Mouse (Mus musculus) limb, embryonic 14.5 days (tissue): ENCODE measurements around the gene Oser1. TPM values are rescaled to one million over a fixed set of nuclear protein-coding genes. Genes with fewer than 3 reads are reported as not detected.
"Not testable (repeated sequence)": the region's sequence is repeated elsewhere in the genome, so short reads cannot be mapped to it uniquely, and the experiment has no call there.

Experiments used
- ATAC-seq: fragments of 200-750 bp; cut with Nextera tagmentation; 2 replicates; pipeline ENCODE4 v1.8.0; 2017; ENCODE audit warnings: low read depth, moderate number of reproducible peaks, moderate TSS enrichment; ENCODE audit not compliant: low FRiP score
- DNase-seq: peaks from one replicate; pipeline ENCODE4 v3.0.0-alpha.2; 2015; ENCODE audit warnings: low spot score
- H3K27ac ChIP-seq: fragments of 300-500 bp; sonication (generic); replicated peaks from 2 replicates; pipeline ENCODE4 v1.5.1; 2014; ENCODE audit warnings: low read depth, mild to moderate bottlenecking, low read length, moderate library complexity, mixed read lengths
- H3K27me3 ChIP-seq: fragments of 300-500 bp; sonication (generic); 2 replicates; pipeline ENCODE4 v1.6.1; 2014; ENCODE audit warnings: low read length, mixed read lengths; ENCODE audit not compliant: control insufficient read depth, insufficient read depth
- H3K36me3 ChIP-seq: fragments of 300-500 bp; sonication (generic); 2 replicates; pipeline ENCODE4 v1.6.1; 2014; ENCODE audit warnings: mild to moderate bottlenecking, low read length, moderate library complexity, mixed read lengths; ENCODE audit not compliant: control insufficient read depth, insufficient read depth
- H3K4me1 ChIP-seq: fragments of 300-500 bp; sonication (generic); 2 replicates; pipeline ENCODE4 v1.6.1; 2014; ENCODE audit warnings: antibody characterized with exemption, low read length, mixed read lengths; ENCODE audit not compliant: control insufficient read depth, insufficient read depth
- H3K4me2 ChIP-seq: fragments of 300-500 bp; sonication (generic); replicated peaks from 2 replicates; pipeline ENCODE4 v1.6.1; 2014; ENCODE audit warnings: low read depth, mild to moderate bottlenecking, low read length, moderate library complexity; ENCODE audit not compliant: severe bottlenecking
- H3K4me3 ChIP-seq: fragments of 300-500 bp; sonication (generic); replicated peaks from 2 replicates; pipeline ENCODE4 v1.5.1; 2014; ENCODE audit warnings: low read length
- H3K9ac ChIP-seq: fragments of 300-500 bp; sonication (generic); 2 replicates; pipeline ENCODE4 v1.6.1; 2014; ENCODE audit warnings: mild to moderate bottlenecking, low read depth, low read length, moderate library complexity; ENCODE audit not compliant: severe bottlenecking
- H3K9me3 ChIP-seq: fragments of 300-500 bp; sonication (generic); 2 replicates; pipeline ENCODE4 v1.6.1; 2016; ENCODE audit warnings: low read length; ENCODE audit not compliant: control insufficient read depth
- POLR2A ChIP-seq: fragments of 200-500 bp; IDR thresholded peaks from 2 replicates; pipeline ENCODE4 v1.8.0; 2012; ENCODE audit warnings: inconsistent platforms, mild to moderate bottlenecking, moderate library complexity, borderline replicate concordance; ENCODE audit not compliant: insufficient read depth, insufficient read length; ENCODE audit errors: extremely low read depth
- WGBS: fragments of 180-500 bp; shearing (Covaris S2); extraction: QIAGEN DNeasy Blood & Tissue Kit; methylation state at CpG from one replicate; pipeline ENCODE4 v1.1.7; 2014; 5-methylcytosine and 5-hydroxymethylcytosine counted together
- polyA plus RNA-seq, 2 experiments: library from polyadenylated mRNA; depleted of rRNA in 1 of 2; stranded (reverse) in 1 of 2; unstranded in 1 of 2; fragments of >200 nt; fragmentation: Nextera tagmentation in 1 of 2; extraction: Ambion mirVana in 1 of 2; gene quantifications; 2 replicates each; pipeline versions ENCODE4 v1.2.1 to v1.2.3; 2012 to 2014

The Oser1 gene
- polyA plus RNA-seq, 2 experiments, result 33.8 to 85.8 TPM

DNA sequence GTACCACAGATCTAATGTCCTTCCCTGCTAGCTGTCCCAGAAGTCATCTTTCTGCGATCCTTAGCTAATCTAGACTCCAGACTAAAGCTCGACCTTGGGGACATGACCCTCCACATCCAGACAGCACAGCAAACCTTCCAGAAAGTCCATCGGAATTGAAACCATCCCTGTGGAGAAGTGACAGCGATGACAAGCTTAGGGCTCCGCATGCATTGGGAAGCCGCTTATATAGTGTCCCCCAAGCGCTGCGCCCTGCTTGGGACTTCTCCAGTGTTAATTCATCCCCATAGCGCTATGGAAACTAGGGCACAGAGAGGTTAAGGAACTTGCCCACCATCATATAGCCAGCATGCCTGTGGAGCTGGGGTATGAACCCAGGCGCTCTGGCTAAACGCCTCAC, 38.3 kb upstream of the Oser1 start:
- no peaks in the 10 kb centered on the region for H3K9me3 ChIP-seq
- no peak overlapping the region for H3K4me3 ChIP-seq
- ATAC-seq (no peak), DNase-seq (no peak)
- peaks cover 5% of the 10 kb centered on the region; the same call in 1 of the 2 replicates for H3K36me3 ChIP-seq
- no peak overlapping the region for H3K27ac ChIP-seq
- H3K9ac ChIP-seq, result no peak overlapping the region
- 76% methylated on average over 11 of the region's 11 CpGs for WGBS
- H3K27me3 ChIP-seq, result no peaks in the 10 kb centered on the region
- no peak for TF ChIP-seq POLR2A
- no peaks in the 10 kb centered on the region for H3K4me1 ChIP-seq
- H3K4me2 ChIP-seq, result no peak overlapping the region

DNA sequence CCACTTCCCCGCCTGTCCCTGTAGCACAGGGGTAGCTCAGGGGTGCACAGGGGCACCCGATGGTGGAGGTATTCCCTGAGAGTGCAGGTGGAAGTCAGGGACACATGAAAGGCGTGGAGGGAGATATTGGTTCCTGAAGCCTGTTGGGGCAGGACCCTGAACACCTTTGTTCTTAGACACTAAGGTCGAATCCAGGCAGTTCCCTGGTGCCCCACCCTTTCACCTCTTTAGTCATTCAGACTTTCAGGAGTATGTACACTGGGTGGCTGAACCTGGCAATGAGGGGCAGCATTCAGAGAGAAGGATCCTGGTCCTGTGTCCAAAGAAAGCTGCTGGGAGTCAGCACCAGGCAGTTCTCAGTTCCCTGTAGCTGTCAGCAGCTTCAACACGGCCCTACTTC, 37.9 kb upstream of the Oser1 start:
- TF ChIP-seq POLR2A, result no peak

DNA sequence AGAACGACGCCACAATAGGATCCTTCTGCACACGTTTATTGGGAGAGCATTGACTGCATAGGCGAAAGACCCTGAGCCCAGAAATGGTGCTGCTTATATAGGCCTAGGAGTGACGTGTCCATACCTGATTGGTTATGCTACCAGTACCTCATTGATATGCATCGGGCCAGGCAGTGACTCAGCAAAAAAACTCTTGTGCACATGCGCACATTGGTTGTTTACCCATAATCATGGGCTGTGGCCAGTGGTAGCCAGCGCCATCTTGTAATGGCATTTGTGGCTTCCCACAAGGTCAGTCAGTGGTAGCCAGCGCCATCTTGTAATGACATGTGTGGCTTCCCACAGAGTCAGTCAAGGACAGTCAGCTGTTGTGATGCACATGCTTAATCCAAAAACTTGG, 36.8 kb upstream of the Oser1 start:
- H3K27me3 ChIP-seq, H3K36me3 ChIP-seq, ATAC-seq, H3K27ac ChIP-seq, H3K9ac ChIP-seq, H3K4me2 ChIP-seq, DNase-seq, H3K9me3 ChIP-seq, H3K4me3 ChIP-seq, H3K4me1 ChIP-seq: not testable (repeated sequence)
- WGBS, result 94% methylated on average over 8 of the region's 9 CpGs

More for the DNA sequence above, 37.9 kb upstream of the Oser1 start:
- Histone ChIP-seq H3K4me3 (no peak overlapping the region), H3K27me3 (no peaks in the 10 kb centered on the region), H3K4me2 (no peak overlapping the region), H3K9ac (no peak overlapping the region), H3K4me1 (no peaks in the 10 kb centered on the region), H3K27ac (no peak overlapping the region), H3K36me3 (0 out of 2 replicates have a peak, but pooled peaks cover 4% of the 10 kb centered on the region), H3K9me3 (no peaks in the 10 kb centered on the region)
- ATAC-seq, result no peak
- no peak for DNase-seq
- WGBS, result 77% methylated on average over 5 of the region's 5 CpGs

DNA sequence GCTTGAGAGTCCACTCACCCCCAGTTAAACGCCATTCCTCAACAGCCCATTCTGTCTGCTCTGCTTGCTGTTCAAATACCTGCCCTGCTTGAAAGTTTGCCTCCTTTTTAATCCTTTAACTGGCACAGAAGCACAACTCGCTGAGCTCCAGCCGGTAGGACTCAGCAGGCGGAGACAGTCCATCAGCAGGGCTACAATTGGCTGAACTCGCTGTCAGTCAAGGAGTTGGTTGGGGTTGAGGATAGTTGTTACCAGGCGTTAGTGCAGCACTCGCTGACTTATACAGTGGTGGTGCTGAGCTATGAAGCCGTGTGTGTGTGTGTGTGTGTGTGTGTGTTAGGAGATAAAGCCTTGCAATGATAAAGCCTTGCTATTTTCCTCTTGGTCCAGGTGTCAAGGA, 36.1 kb upstream of the Oser1 start:
- H3K9me3 ChIP-seq, result no peaks in the 10 kb centered on the region
- no peak for ATAC-seq
- H3K4me1 ChIP-seq, result no peaks in the 10 kb centered on the region
- H3K27me3 ChIP-seq, result no peaks in the 10 kb centered on the region
- 90% methylated on average over 8 of the region's 8 CpGs for WGBS
- H3K4me3 ChIP-seq, result no peak overlapping the region
- H3K36me3 ChIP-seq, result no peaks in the 10 kb centered on the region
- H3K27ac ChIP-seq, result no peak overlapping the region
- DNase-seq, result no peak
- TF ChIP-seq POLR2A, result no peak
- no peak overlapping the region for H3K9ac ChIP-seq
- H3K4me2 ChIP-seq, result no peak overlapping the region

DNA sequence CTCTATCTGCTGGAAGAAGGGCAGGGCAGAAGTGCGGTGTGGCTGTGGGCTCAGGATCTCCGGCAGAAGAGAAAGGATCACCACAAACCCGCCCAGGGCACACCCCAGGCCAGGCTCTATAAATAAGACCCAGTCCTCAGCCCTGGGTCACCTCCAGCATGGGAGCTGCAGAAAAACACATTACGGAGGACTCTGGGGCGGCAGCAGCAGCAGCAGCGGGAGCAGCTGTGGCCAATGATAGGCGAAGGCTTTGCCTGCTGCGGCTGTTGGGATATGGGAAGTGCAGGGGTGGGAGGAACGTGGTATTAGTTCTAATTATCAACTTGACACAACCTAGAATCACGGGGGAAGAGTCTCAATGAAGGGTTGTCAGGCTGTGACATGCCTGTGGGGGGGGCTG, 34.9 kb upstream of the Oser1 start:
- Histone ChIP-seq H3K4me1 (no peaks in the 10 kb centered on the region), H3K4me2 (no peak overlapping the region), H3K4me3 (no peak overlapping the region), H3K27ac (no peak overlapping the region), H3K9me3 (no peaks in the 10 kb centered on the region), H3K9ac (no peak overlapping the region), H3K36me3 (no peaks in the 10 kb centered on the region), H3K27me3 (no peaks in the 10 kb centered on the region)
- 45% methylated on average over 10 of the region's 10 CpGs for WGBS
- TF ChIP-seq POLR2A, result no peak
- no peak for DNase-seq
- ATAC-seq, result no peak
